Mouse (Mus musculus) midbrain, postnatal 0 days (tissue): ENCODE measurements around the gene Nudt6. TPM values are rescaled to one million over a fixed set of nuclear protein-coding genes. Genes with fewer than 3 reads are reported as not detected.

Experiments
- ATAC-seq: fragments of 200-750 bp; cut with Nextera tagmentation; 2 replicates; pipeline ENCODE4 v1.8.0; 2017; ENCODE audit warnings: moderate number of reproducible peaks, mild to moderate bottlenecking, moderate TSS enrichment, moderate library complexity; ENCODE audit not compliant: low FRiP score
- DNase-seq: peaks from one replicate; pipeline ENCODE4 v3.0.0-alpha.2; 2015; ENCODE audit warnings: low spot score
- H3K27ac ChIP-seq: fragments of 300-500 bp; sonication (generic); 2 replicates; pipeline ENCODE4 v1.5.1; 2014; ENCODE audit warnings: low read depth, mild to moderate bottlenecking, low read length, mixed read lengths
- H3K27me3 ChIP-seq: fragments of 300-500 bp; sonication (generic); 2 replicates; pipeline ENCODE4 v1.6.1; 2014; ENCODE audit warnings: low read length, control low read depth, mixed read lengths; ENCODE audit not compliant: insufficient read depth
- H3K36me3 ChIP-seq: fragments of 300-500 bp; sonication (generic); 2 replicates; pipeline ENCODE4 v1.6.1; 2014; ENCODE audit warnings: low read length, control low read depth, mixed read lengths; ENCODE audit not compliant: insufficient read depth
- H3K4me1 ChIP-seq: fragments of 300-500 bp; sonication (generic); 2 replicates; pipeline ENCODE4 v1.6.1; 2014; ENCODE audit warnings: mild to moderate bottlenecking, control low read depth, antibody characterized with exemption, low read length, mixed read lengths; ENCODE audit not compliant: insufficient read depth
- H3K4me2 ChIP-seq: fragments of 300-500 bp; sonication (generic); 2 replicates; pipeline ENCODE4 v1.6.1; 2014; ENCODE audit warnings: low read depth, mild to moderate bottlenecking, low read length, mixed read lengths; ENCODE audit not compliant: poor library complexity, severe bottlenecking
- H3K4me3 ChIP-seq: fragments of 300-500 bp; sonication (generic); 2 replicates; pipeline ENCODE4 v1.5.1; 2014; ENCODE audit warnings: low read depth, mild to moderate bottlenecking, low read length, moderate library complexity
- H3K9ac ChIP-seq: fragments of 300-500 bp; sonication (generic); replicated peaks from 2 replicates; pipeline ENCODE4 v1.6.1; 2014; ENCODE audit warnings: mild to moderate bottlenecking, low read length, moderate library complexity, mixed read lengths; ENCODE audit not compliant: poor library complexity, severe bottlenecking
- H3K9me3 ChIP-seq: fragments of 300-500 bp; sonication (generic); 2 replicates; pipeline ENCODE4 v1.6.1; 2016; ENCODE audit warnings: low read length, control low read depth
- CTCF ChIP-seq: IDR thresholded peaks from 2 replicates; pipeline ENCODE4 v1.5.1; 2016; ENCODE audit warnings: antibody characterized with exemption, mild to moderate bottlenecking
- WGBS: fragments of 180-500 bp; shearing (Covaris S2); extraction: QIAGEN DNeasy Blood & Tissue Kit; methylation state at CpG from one replicate; pipeline ENCODE4 v1.1.7; 2014; 5-methylcytosine and 5-hydroxymethylcytosine counted together
- polyA plus RNA-seq: library from polyadenylated mRNA; unstranded; fragments of >200 nt; fragmentation: Nextera tagmentation; extraction: Ambion mirVana; gene quantifications from 2 replicates; pipeline ENCODE4 v1.2.1, GENCODE M21; 2015
- total RNA-seq: library from RNA; depleted of rRNA; stranded (reverse); fragments of >200 nt; gene quantifications from 2 replicates; pipeline ENCODE4 v1.2.3, GENCODE M21; 2014

The Nudt6 gene
- total and polyA plus RNA-seq, 2 experiments from 2014 or later: 4.3 to 10.9 TPM

- Histone ChIP-seq H3K4me1 (no peaks in the 10 kb centered on the region), H3K27me3 (no peaks in the 10 kb centered on the region), H3K4me2 (no peak overlapping the region), H3K36me3 (peaks cover 19% of the 10 kb centered on the region), H3K9me3 (no peaks in the 10 kb centered on the region), H3K4me3 (no peak overlapping the region), H3K9ac (no peak overlapping the region), H3K27ac (no peak overlapping the region)
- TF ChIP-seq CTCF: no peak
- ATAC-seq (no peak), DNase-seq (no peak)
Observed at GRCm38 (mm10) chr3:37430359-37430758, 10.3 kb upstream of the Nudt6 start.

DNA sequence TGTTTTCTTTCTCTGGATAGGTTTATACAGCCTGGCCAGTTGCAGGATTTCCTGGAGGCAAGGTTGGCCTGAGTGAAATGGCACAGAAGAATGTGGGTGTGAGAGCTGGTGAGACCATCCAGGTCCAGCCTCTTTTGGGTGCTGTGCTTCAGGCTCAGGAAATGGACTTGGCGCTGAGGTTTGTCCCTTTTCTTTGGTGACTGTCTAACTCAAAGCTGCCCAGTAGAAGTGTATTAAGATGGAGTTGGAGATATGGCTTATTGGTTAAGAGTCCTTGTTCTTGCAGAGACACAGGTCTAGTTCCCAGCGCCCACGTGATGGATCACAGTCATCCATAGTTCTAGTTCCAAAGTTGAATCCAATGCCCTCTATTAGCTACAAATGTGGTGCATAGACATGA, 6.1 kb upstream of the Nudt6 start:
- TF ChIP-seq CTCF: no peak

GRCm38 (mm10) chr3:37421179-37421578, 1.2 kb upstream of the Nudt6 start:
- Histone ChIP-seq H3K27me3 (no peaks in the 10 kb centered on the region), H3K9ac (peak overlapping the region; percentile 51; the same call in 1 of the 2 replicates), H3K36me3 (peaks cover 7% of the 10 kb centered on the region; the same call in 1 of the 2 replicates), H3K4me3 (peak overlapping the region; percentile 67), H3K4me1 (peaks cover 4% of the 10 kb centered on the region; the same call in 1 of the 2 replicates), H3K9me3 (no peaks in the 10 kb centered on the region), H3K27ac (no peak overlapping the region), H3K4me2 (peak overlapping the region; percentile 79)
- DNase-seq (no peak), ATAC-seq (no peak)
- 7% methylated on average over 3 of the region's 3 CpGs for WGBS
- no peak for TF ChIP-seq CTCF

More for the DNA sequence above, 6.1 kb upstream of the Nudt6 start:
- Histone ChIP-seq H3K27me3 (no peaks in the 10 kb centered on the region), H3K36me3 (peaks cover 17% of the 10 kb centered on the region; the same call in 1 of the 2 replicates), H3K4me1 (peaks cover 4% of the 10 kb centered on the region; the same call in 1 of the 2 replicates), H3K9me3 (no peaks in the 10 kb centered on the region), H3K4me2 (no peak overlapping the region), H3K27ac (no peak overlapping the region), H3K9ac (no peak overlapping the region), H3K4me3 (no peak overlapping the region)
- DNase-seq (no peak), ATAC-seq (no peak)
- 100% methylated on average over 3 of the region's 3 CpGs for WGBS

GRCm38 (mm10) chr3:37420641-37421040, 630 bp upstream of the Nudt6 start:
- H3K4me2 ChIP-seq: peak overlapping the region; percentile 79
- peak; percentile 17 for DNase-seq
- peak overlapping the region; percentile 51 for H3K9ac ChIP-seq

DNA sequence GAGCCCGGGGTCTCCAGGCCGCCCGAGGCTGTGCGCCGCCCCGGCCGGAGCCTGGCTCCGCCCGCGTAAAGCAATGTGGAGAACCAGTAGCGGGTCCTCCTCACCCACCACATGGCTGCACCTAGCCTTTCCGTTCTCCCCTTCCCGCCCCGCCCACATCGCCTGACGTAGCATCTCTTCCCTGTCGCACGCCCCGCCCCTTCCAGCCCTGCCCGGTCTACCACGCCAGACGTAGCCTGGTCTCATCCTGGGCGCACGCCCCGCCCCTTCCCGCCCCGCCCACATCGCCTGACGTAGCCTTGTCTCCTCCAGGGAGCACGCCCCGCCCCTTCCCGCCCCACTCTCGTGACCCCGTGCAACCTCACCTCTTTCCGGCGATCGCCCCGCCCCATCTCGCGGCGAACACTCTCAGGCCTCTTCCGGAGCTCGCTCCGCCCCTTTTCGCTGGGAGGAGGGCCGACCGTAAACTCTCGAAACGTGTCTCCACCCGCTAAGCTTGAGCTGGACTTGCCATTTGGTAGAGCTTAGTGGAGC, 486 bp downstream of the Nudt6 start, which contains the start of gene Spata5:
Gene Spata5 (plus strand): TSS at position 439 of the 534 bp plus-strand sequence.
- no peaks in the 10 kb centered on the region for H3K9me3 ChIP-seq
- no peaks in the 10 kb centered on the region for H3K36me3 ChIP-seq
- peak within 1 kb of the TSS; percentile 64 for H3K9ac ChIP-seq
- DNase-seq: peak; percentile 99
- ATAC-seq: peak; percentile 96
- WGBS: 1% methylated on average over 37 of the region's 50 CpGs
- H3K4me1 ChIP-seq: peaks cover 4% of the 10 kb centered on the region; the same call in 1 of the 2 replicates
- peak within 1 kb of the TSS; percentile 79 for H3K4me2 ChIP-seq
- H3K27me3 ChIP-seq: no peaks in the 10 kb centered on the region
- peak within 1 kb of the TSS; percentile 67 for H3K4me3 ChIP-seq
- TF ChIP-seq CTCF: no peak
- peak within 1 kb of the TSS; percentile 89 for H3K27ac ChIP-seq

More at GRCm38 (mm10) chr3:37420641-37421040, 630 bp upstream of the Nudt6 start:
- Histone ChIP-seq H3K36me3 (0 out of 2 replicates have a peak, but pooled peaks cover 4% of the 10 kb centered on the region), H3K27ac (peak overlapping the region; percentile 89), H3K27me3 (no peaks in the 10 kb centered on the region), H3K4me3 (peak overlapping the region; percentile 67), H3K9me3 (no peaks in the 10 kb centered on the region), H3K4me1 (peaks cover 4% of the 10 kb centered on the region; the same call in 1 of the 2 replicates)
- no peak for ATAC-seq
- WGBS: 0% methylated on average over 24 of the region's 24 CpGs
- TF ChIP-seq CTCF: no peak

DNA sequence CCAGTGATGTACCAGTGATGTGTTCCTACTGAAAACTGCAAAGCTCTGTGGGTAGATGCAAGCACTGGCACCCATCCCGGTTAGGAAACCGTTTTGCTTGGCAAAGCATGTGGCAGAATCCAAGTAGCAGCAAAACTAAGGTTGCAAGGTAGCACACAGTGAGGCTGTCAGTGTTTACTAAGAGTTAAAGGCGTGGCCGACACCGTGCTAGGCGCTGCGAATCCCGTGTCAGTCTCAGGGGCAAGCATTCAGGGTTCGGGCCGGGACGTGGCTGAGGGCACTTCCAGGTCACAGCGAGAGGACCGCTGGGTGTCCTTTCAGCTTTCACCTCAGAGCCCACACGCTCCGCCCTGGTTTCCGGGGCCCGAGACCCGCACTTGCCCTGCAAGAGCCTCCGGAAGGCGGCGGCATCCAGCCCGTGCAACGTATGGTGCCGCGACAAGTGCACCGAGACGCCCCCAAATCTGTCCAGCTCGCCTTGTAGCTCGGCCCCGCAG, 1.0 kb downstream of the Nudt6 start:
- H3K4me2 ChIP-seq: peak overlapping the region; percentile 64
- peak; percentile 54 for DNase-seq

More for the DNA sequence above, 1.0 kb downstream of the Nudt6 start:
- H3K9me3 ChIP-seq: no peaks in the 10 kb centered on the region
- peak overlapping the region; percentile 67 for H3K4me3 ChIP-seq
- H3K9ac ChIP-seq: peak overlapping the region; percentile 64
- under 1% methylated on average over 30 of the region's 30 CpGs for WGBS
- TF ChIP-seq CTCF: peak; percentile 50
- peaks cover 4% of the 10 kb centered on the region; the same call in 1 of the 2 replicates for H3K4me1 ChIP-seq
- ATAC-seq: no peak
- peak overlapping the region; percentile 89 for H3K27ac ChIP-seq
- no peaks in the 10 kb centered on the region for H3K36me3 ChIP-seq
- H3K27me3 ChIP-seq: no peaks in the 10 kb centered on the region
